Mouse (Mus musculus): ENCODE data around the gene Gm20431.
"Not testable (repeated sequence)": the region's sequence is repeated elsewhere in the genome, so short reads cannot be mapped to it uniquely, and the experiment has no call there.

Gene Gm20431

DNA sequence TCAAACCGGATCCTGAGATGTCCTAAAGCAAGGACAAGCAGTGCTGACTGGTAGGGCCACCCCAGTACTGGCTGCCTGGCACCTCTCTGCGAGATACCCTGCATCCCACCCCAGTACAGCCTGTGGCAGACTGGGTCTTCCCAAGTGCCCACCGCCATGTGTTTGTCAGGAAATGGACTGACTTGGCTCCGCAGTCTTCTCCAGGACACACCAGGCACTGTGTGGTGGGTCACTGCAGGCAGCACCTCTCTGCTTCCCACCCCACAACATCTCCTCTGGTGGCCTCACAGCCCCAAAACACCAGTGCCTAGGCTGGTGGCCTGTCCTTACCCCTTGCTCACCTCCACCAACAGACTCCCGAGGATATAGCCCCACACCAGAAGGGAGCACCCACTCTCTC is 30.9 kb downstream of the Gm20431 start:
- DNase-seq (ENCODE audit: low spot score in 2 of 2): no peak

DNA sequence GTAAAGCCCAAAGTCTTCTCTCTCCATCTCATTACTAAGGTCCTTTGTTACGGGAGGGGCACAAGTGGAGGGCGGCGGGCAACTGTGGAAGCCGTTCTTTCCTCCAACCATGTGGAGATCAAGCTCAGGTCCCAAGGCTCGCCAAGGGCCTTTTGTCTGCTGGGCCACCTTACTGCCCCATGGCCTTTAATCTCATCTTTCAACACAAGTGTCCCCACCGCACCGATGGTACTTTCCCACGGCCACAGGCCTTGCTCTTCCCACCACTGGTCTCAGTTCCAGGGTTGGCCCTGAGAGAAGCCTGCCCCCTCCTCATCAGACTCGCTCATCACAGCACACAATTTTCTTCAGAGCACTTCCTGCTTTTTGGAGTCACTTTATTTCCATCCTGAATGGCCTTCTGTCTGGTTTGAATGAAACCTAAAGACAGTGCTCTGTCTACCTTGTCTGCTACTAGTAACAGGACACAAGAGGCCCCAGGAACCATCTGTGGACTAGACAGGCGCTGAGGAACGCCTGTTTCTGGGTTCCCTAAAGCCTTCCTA is 31.6 kb downstream of the Gm20431 start:
- no peak for DNase-seq (ENCODE audit: low spot score in 2 of 2)

DNA sequence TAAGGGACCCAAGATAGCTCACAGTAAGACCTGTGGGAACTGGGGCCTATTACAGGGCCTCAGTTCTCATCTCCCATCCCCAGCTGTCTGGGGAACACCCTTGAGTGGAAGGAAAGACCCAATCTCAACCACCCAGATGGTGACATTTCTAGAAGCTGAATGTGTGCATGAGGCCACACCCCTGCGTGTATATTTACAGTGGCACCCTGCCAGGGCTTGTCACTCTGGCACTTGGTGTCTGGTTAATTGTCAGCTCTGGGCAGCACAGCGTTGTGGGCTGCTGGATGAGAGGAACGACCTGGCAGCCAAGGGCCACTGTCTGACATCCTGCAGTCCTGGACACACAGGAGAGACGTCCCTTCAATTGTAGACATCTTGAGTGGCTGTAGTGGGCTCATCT is 32.4 kb downstream of the Gm20431 start:
- no peak for DNase-seq (ENCODE audit: low spot score in 2 of 2)

DNA sequence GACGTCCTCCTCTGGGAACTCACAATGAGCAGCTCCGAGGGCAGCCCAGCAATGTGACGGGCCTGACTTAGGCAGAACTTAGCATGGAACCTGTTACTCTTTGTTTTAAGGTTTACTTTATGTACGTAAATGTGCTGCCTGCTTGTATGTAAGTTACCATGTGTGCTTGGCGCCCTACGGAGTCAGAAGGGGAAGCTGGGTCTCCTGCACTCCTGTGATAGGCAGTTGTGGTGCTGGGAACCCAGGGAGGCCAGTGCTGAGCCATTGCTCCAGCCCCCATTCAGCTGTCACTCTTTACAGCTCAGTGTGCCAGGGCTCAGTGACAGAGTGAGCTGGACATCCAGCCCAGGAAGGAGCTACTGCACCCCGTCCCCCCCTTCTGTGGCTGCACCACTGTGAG is 34.3 kb downstream of the Gm20431 start:
- no peak for DNase-seq (ENCODE audit: low spot score in 2 of 2)

DNA sequence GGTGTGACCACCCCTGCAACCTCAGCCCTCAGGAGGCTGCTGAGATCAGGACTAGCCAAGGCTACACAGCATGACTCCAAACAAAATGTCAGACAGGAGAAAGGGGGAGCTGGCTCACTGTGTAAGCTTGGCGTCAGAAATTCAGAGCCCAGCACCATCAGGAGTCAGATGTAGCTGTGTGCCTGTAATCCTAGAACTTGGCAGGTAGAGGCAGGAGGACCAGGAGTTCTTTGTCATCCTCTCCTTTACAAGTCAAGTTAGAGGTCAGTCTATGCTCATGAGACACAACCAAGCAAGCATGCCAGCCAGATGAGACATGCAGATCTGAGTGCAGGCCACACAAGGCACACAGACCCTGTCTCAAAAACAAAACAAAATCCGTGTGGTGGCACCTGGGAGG is 35.6 kb downstream of the Gm20431 start:
- DNase-seq (ENCODE audit: low spot score in 2 of 2): no peak

GRCm38 (mm10) chr2:167624368-167625075 is 36.8 kb downstream of the Gm20431 start:
- DNase-seq (ENCODE audit: low spot score in 2 of 2): no peak

GRCm38 (mm10) chr2:167622965-167623364 is 38.3 kb downstream of the Gm20431 start:
- no peak for DNase-seq (ENCODE audit: low spot score in 2 of 2)

DNA sequence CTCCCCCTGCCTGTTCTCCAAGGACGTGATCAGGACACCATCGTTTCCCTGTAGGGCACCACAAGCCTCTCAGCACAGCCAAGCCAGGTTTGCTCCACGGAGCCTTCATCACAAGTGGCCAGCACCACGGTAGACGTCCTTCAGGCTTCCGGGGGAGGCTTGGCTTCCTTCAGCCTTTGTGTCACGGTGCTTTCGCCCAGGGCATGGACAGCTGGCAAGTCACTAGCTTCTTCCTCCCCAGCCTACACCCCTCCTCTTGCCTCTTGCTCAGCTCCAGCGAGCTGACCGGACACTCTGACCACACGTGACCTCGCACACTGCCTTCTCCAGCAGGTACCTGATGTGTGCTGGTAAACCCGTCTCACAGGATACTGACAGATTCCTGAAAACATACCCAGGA is 38.9 kb downstream of the Gm20431 start:
- DNase-seq (ENCODE audit: low spot score in 2 of 2): no peak

- no peak for DNase-seq (ENCODE audit: low spot score in 2 of 2)
Observed at GRCm38 (mm10) chr2:167621255-167622087, 39.8 kb downstream of the Gm20431 start.

- no peak for DNase-seq (ENCODE audit: low spot score in 2 of 2)
Observed at GRCm38 (mm10) chr2:167617472-167617871, 43.8 kb downstream of the Gm20431 start.

- no peak for DNase-seq (ENCODE audit: low spot score in 2 of 2)
Observed at GRCm38 (mm10) chr2:167617034-167617433, 44.3 kb downstream of the Gm20431 start.

DNA sequence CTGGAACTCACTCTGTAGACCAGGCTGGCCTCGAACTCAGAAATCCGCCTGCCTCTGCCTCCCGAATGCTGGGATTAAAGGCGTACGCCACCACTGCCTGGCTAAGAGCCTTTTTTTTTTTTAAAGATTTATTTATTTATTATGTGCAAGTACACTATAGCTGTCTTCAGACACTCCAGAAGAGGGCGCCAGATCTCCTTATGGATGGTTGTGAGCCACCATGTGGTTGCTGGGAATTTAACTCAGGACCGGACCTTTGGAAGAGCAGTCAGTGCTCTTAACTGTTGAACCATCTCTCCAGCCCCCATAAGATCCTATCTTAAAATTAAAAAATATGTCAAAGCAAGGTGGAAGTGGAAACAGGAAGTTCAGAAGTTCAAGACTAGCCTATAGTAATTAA is 48.0 kb downstream of the Gm20431 start:
- DNase-seq (ENCODE audit: low spot score in 2 of 2): not testable (repeated sequence)

- no peak for DNase-seq (ENCODE audit: low spot score in 2 of 2)
Observed at GRCm38 (mm10) chr2:167612122-167612521, 49.2 kb downstream of the Gm20431 start.

- DNase-seq (ENCODE audit: low spot score in 2 of 2): no peak
Observed at GRCm38 (mm10) chr2:167611287-167611686, 50.0 kb downstream of the Gm20431 start.

DNA sequence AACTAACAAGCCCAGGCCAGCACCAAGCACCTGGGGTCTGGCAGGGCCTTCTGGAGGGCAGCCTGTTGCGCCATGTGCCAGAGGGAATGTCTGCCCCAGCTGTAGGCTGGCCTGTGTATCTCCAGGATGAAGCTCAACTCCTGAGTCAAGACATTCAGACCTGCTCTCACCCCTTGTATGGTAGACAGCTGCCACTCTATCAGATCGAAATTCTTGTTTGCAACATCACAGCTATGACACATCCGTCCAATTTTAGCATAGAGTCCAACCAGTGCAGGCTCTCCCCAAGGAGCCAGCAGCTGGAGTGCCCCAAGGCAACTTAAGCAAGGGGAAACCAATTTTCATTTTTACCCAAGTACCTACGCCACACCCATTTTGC is 54.6 kb downstream of the Gm20431 start:
- DNase-seq (ENCODE audit: low spot score in 2 of 2): no peak

GRCm38 (mm10) chr2:167605817-167606744 is 55.2 kb downstream of the Gm20431 start:
- DNase-seq (ENCODE audit: low spot score in 2 of 2): no peak

GRCm38 (mm10) chr2:167605178-167605794 is 56.0 kb downstream of the Gm20431 start:
- peak; percentile 66 to 91 for DNase-seq (ENCODE audit: low spot score in 2 of 2)

GRCm38 (mm10) chr2:167602978-167603377 is 58.3 kb downstream of the Gm20431 start:
- no peak for DNase-seq (ENCODE audit: low spot score in 2 of 2)

DNA sequence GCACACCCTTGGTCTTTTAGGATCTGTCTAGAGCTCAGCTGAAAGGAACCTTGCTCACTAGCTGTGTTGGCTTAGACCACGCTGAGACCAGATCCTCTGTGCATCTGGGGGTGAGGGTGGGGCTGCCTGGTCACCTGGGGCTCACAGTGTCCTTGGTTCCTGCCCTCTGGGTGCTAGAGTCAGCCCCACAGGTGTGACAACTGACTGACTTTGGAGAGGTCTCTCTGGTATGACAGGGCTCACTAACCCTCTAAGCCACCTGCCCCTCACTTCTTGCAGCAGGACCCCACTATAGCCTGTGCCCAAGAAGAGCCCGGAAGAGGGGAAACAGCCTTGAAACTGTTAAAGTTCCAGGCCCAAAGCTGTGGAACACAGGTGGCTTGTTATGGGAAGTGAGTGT is 58.9 kb downstream of the Gm20431 start:
- no peak for DNase-seq (ENCODE audit: low spot score in 2 of 2)

DNA sequence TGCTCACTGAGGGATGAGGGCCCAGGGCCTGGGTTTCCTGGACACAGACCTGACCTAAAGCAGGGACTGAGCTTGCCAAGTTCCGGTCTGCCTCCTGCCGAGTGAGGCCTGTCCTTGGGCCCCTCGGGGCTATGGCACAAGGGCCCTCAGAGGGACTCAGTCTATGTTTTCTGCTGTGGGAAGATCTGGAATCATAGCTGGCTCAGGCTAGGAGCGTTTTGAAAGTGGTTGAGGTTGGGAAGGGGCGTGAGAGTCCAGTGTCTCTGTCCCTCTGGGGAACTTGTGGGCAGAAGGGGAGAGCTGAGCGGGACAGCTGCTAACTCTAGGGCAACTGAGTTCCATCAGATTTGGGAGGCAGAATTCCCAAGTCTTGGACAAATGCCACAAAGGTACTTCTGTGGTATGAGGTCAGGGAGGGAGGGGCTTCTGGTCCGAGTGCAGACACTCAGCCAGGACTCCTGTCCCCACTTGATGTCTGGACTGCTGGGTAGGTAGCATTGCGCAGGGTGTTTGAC is 60.8 kb downstream of the Gm20431 start:
- no peak for DNase-seq (ENCODE audit: low spot score in 2 of 2)

DNA sequence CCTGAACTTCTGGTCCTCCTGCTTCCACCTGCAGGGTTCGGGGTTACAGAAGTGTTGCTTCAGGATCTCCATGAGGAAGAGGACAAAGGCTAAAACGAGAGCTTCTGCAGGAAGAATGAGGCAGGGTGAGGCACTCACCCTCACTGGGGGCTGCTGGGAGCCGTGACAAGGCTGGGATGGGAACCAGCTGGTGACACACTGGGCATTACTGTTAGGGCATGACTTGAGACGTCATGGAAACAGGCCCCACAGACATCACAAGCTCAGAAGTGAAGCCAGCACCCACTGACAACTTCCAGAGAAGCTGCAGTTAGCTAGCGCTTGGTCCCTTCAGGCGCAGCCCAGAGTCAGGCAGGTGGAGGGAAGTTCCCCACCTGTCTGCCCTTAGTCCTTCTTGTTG is 61.4 kb downstream of the Gm20431 start:
- DNase-seq (ENCODE audit: low spot score in 2 of 2): no peak

Measured in thymus, postnatal 10 days (tissue).